Mouse (Mus musculus) small intestine, adult 2 months (tissue): Measurements from ENCODE around the gene Neurod2.

ENCODE experiments used
- CTCF ChIP-seq: fragments of 200-500 bp; IDR thresholded peaks from 2 replicates; pipeline ENCODE4 v1.5.1; 2012; ENCODE audit warnings: low read depth, mild to moderate bottlenecking, control low read depth, inconsistent platforms, low read length, moderate library complexity, mixed read lengths; ENCODE audit not compliant: insufficient replicate concordance, insufficient read length; ENCODE audit errors: extremely low read depth
- POLR2A ChIP-seq: fragments of 200-500 bp; IDR thresholded peaks from 2 replicates; pipeline ENCODE4 v1.6.1; 2012; ENCODE audit warnings: low read depth, mild to moderate bottlenecking, control low read depth, inconsistent platforms, low read length, moderate library complexity

GRCm38 (mm10) chr11:98317479-98317878 lies 12.0 kb downstream of the Neurod2 start:
- TF ChIP-seq CTCF (no peak), POLR2A (no peak)
